Mouse (Mus musculus) MEL (cell line): ENCODE data around the gene Zdhhc8. TPM values are rescaled to one million over a fixed set of nuclear protein-coding genes. Genes with fewer than 3 reads are reported as not detected.

ENCODE experiments used
- DNase-seq: peaks from one replicate; pipeline ENCODE4 v3.0.0; 2011; ENCODE audit warnings: low read depth, low spot score
- H3K27ac ChIP-seq: 2 replicates; pipeline ENCODE4 v1.5.1; 2012; ENCODE audit warnings: low read depth, mild to moderate bottlenecking, control low read depth, low read length, moderate library complexity; ENCODE audit not compliant: control insufficient read depth
- H3K27me3 ChIP-seq, 2 experiments: fragments of 150-350 bp in 1 of 2; sonication (generic) in 1 of 2; 2 replicates each; pipeline ENCODE4 v1.6.1; 2012; ENCODE audit warnings: low read length in 2 of 2, mild to moderate bottlenecking in 2 of 2, improper control_type of control experiment in 1 of 2, moderate library complexity in 1 of 2; ENCODE audit not compliant: insufficient read depth in 2 of 2, control insufficient read depth in 1 of 2
- H3K36me3 ChIP-seq, 2 experiments: 2 replicates each; pipeline ENCODE4 v1.6.1; 2012 to 2014; ENCODE audit warnings: low read length in 2 of 2, improper control_type of control experiment in 1 of 2, inconsistent platforms in 1 of 2, mild to moderate bottlenecking in 1 of 2; ENCODE audit not compliant: insufficient read depth in 2 of 2, control insufficient read depth in 1 of 2
- H3K4me1 ChIP-seq, 2 experiments: fragments of 150-350 bp in 1 of 2; sonication (generic) in 1 of 2; 2 replicates each; pipeline ENCODE4 v1.6.1; 2012; ENCODE audit warnings: low read length in 2 of 2, improper control_type of control experiment in 1 of 2, mild to moderate bottlenecking in 1 of 2; ENCODE audit not compliant: insufficient read depth in 2 of 2, control insufficient read depth in 1 of 2
- H3K4me3 ChIP-seq, 2 experiments: fragments of 150-350 bp in 1 of 2; sonication (generic) in 1 of 2; 2 replicates each; pipeline ENCODE4 v1.5.1; 2012; ENCODE audit warnings: low read depth in 2 of 2, low read length in 2 of 2, mild to moderate bottlenecking in 2 of 2, moderate library complexity in 2 of 2, control low read depth in 1 of 2, improper control_type of control experiment in 1 of 2; ENCODE audit not compliant: control insufficient read depth in 1 of 2, insufficient read depth in 1 of 2
- H3K79me2 ChIP-seq: 2 replicates; pipeline ENCODE4 v1.6.1; 2012; ENCODE audit warnings: mild to moderate bottlenecking, low read length, moderate library complexity; ENCODE audit not compliant: control insufficient read depth, poor library complexity, insufficient read depth
- H3K9ac ChIP-seq: 2 replicates; pipeline ENCODE4 v1.6.1; 2012; ENCODE audit warnings: low read depth, mild to moderate bottlenecking, control low read depth, low read length, moderate library complexity; ENCODE audit not compliant: control insufficient read depth, poor library complexity, severe bottlenecking
- H3K9me3 ChIP-seq: fragments of 150-350 bp; sonication (generic); replicated peaks from 2 replicates; pipeline ENCODE4 v1.6.1; 2012; ENCODE audit warnings: mild to moderate bottlenecking, low read length, improper control_type of control experiment, moderate library complexity; ENCODE audit not compliant: insufficient read depth
- CHD2 ChIP-seq: IDR thresholded peaks from 2 replicates; pipeline ENCODE4 v1.6.1; 2011; ENCODE audit warnings: low read length, improper control_type of control experiment
- CTCF ChIP-seq, 3 experiments: IDR thresholded peaks in 2 of 3; conservative IDR thresholded peaks in 1 of 3; 2 replicates each; pipeline ENCODE4 v1.5.1; 2011 to 2012; ENCODE audit warnings: low read length in 3 of 3, low read depth in 2 of 3, mild to moderate bottlenecking in 2 of 3, improper control_type of control experiment in 1 of 3, inconsistent platforms in 1 of 3, mixed read lengths in 1 of 3, moderate library complexity in 1 of 3; ENCODE audit not compliant: control insufficient read depth in 1 of 3, insufficient read depth in 1 of 3, poor library complexity in 1 of 3, severe bottlenecking in 1 of 3
- E2F4 ChIP-seq: IDR thresholded peaks from 2 replicates; pipeline ENCODE4 v1.6.1; 2011; ENCODE audit warnings: low read depth, low read length, improper control_type of control experiment, borderline replicate concordance
- ELF1 ChIP-seq: IDR thresholded peaks from 2 replicates; pipeline ENCODE4 v1.6.1; 2014; ENCODE audit warnings: low read depth, mild to moderate bottlenecking, inconsistent platforms, low read length, improper control_type of control experiment, moderate library complexity
- EP300 ChIP-seq, 2 experiments: IDR thresholded peaks; 2 replicates each; pipeline ENCODE4 v1.6.1; 2011; ENCODE audit warnings: improper control_type of control experiment in 2 of 2, low read length in 2 of 2, low read depth in 1 of 2, mild to moderate bottlenecking in 1 of 2
- GABPA ChIP-seq: IDR thresholded peaks from 2 replicates; pipeline ENCODE4 v1.6.1; 2012; ENCODE audit warnings: low read depth, mild to moderate bottlenecking, inconsistent platforms, low read length, improper control_type of control experiment, moderate library complexity
- GATA1 ChIP-seq: IDR thresholded peaks from 2 replicates; pipeline ENCODE4 v1.6.1; 2011; ENCODE audit warnings: low read depth, low read length, improper control_type of control experiment
- JUND ChIP-seq: IDR thresholded peaks from 2 replicates; pipeline ENCODE4 v1.6.1; 2011; ENCODE audit warnings: low read depth, mild to moderate bottlenecking, improper control_type of control experiment, low read length
- MAFK ChIP-seq: IDR thresholded peaks from 2 replicates; pipeline ENCODE4 v1.6.1; 2011; ENCODE audit warnings: low read depth, mild to moderate bottlenecking, low read length, improper control_type of control experiment, borderline replicate concordance
- MEF2A ChIP-seq: IDR thresholded peaks from 2 replicates; pipeline ENCODE4 v1.6.1; 2014; ENCODE audit warnings: low read depth, mild to moderate bottlenecking, inconsistent platforms, low read length, improper control_type of control experiment; ENCODE audit not compliant: poor library complexity, insufficient replicate concordance, severe bottlenecking; ENCODE audit errors: extremely low read depth
- MXI1 ChIP-seq: IDR thresholded peaks from 2 replicates; pipeline ENCODE4 v1.6.1; 2011; ENCODE audit warnings: mild to moderate bottlenecking, low read depth, low read length, improper control_type of control experiment
- NELFE ChIP-seq: IDR thresholded peaks from 2 replicates; pipeline ENCODE4 v1.6.1; 2011; ENCODE audit warnings: low read depth, low read length, improper control_type of control experiment
- NRF1 ChIP-seq: IDR thresholded peaks from 2 replicates; pipeline ENCODE4 v1.6.1; 2014; ENCODE audit warnings: low read depth, mild to moderate bottlenecking, inconsistent platforms, low read length, improper control_type of control experiment, moderate library complexity; ENCODE audit not compliant: poor library complexity, insufficient read depth, severe bottlenecking
- POLR2A ChIP-seq, 2 experiments: IDR thresholded peaks; 2 replicates each; pipeline ENCODE4 v1.6.1; 2011 to 2012; ENCODE audit warnings: low read length in 2 of 2, mild to moderate bottlenecking in 2 of 2, control low read depth in 1 of 2, improper control_type of control experiment in 1 of 2, low read depth in 1 of 2, moderate library complexity in 1 of 2; ENCODE audit not compliant: control insufficient read depth in 1 of 2, insufficient read depth in 1 of 2, poor library complexity in 1 of 2
- POLR2AphosphoS5 ChIP-seq: IDR thresholded peaks from 2 replicates; pipeline ENCODE4 v1.6.1; 2012; ENCODE audit warnings: low read depth, borderline replicate concordance, mild to moderate bottlenecking, inconsistent platforms, low read length, moderate library complexity, mixed read lengths
- RAD21 ChIP-seq: IDR thresholded peaks from 2 replicates; pipeline ENCODE4 v1.6.1; 2011; ENCODE audit warnings: mild to moderate bottlenecking, low read depth, low read length, improper control_type of control experiment
- RCOR1 ChIP-seq: IDR thresholded peaks from 2 replicates; pipeline ENCODE4 v1.6.1; 2012; ENCODE audit warnings: low read depth, mild to moderate bottlenecking, inconsistent platforms, low read length, improper control_type of control experiment
- TAL1 ChIP-seq: IDR thresholded peaks from 2 replicates; pipeline ENCODE4 v1.6.1; 2012; ENCODE audit warnings: mild to moderate bottlenecking, inconsistent platforms, low read length, moderate library complexity, mixed read lengths
- UBTF ChIP-seq: IDR thresholded peaks from 2 replicates; pipeline ENCODE4 v1.6.1; 2012; ENCODE audit warnings: low read depth, mild to moderate bottlenecking, inconsistent platforms, low read length, improper control_type of control experiment, moderate library complexity, borderline replicate concordance; ENCODE audit not compliant: insufficient read depth
- ZC3H11A ChIP-seq: IDR thresholded peaks from 2 replicates; pipeline ENCODE4 v1.6.1; 2012; ENCODE audit warnings: low read depth, mild to moderate bottlenecking, inconsistent platforms, low read length, improper control_type of control experiment
- ZMIZ1 ChIP-seq: IDR thresholded peaks from 2 replicates; pipeline ENCODE4 v1.6.1; 2012; ENCODE audit warnings: low read depth, mild to moderate bottlenecking, inconsistent platforms, low read length, improper control_type of control experiment, moderate library complexity
- polyA plus RNA-seq, 2 experiments: library from polyadenylated mRNA; stranded (reverse) in 1 of 2; unstranded in 1 of 2; fragments of >175 nt in 1 of 2; fragments of >200 nt in 1 of 2; gene quantifications; 2 replicates each; pipeline versions ENCODE4 v1.2.1 to v1.2.4; 2012; ENCODE audit warnings: low replicate concordance in 2 of 2, low read depth in 1 of 2; ENCODE audit not compliant: insufficient read length in 2 of 2, insufficient read depth in 1 of 2, missing spikeins in 1 of 2
- total RNA-seq: library from RNA; depleted of rRNA; stranded (reverse); fragments of 300-350 nt; gene quantifications from 2 replicates; pipeline ENCODE4 v1.2.3, GENCODE M21; 2012

Zdhhc8 gene
- total and polyA plus RNA-seq, 3 experiments: 9.6 to 33.2 TPM; not detected in 1

DNA sequence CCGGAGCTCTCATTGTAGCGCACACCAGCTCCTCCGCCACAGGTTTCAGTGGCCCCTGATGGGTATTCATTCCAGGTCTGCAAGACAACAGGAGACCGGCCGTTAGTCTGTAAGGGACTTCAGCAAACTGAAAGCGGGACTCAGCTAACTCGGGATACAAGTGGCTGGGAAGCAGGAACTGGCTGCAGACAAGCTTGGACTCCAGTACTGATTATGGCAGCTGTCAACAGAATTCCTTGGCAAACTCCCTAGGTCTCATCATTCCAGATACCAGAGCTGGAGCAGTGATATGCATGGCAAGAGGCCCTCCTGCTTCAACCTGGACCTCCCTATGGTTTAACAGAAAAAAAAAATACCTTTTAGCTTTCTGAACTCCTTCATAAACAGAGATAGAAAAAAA lies 20.1 kb downstream of the Zdhhc8 start:
- Histone ChIP-seq H3K27me3 (no peaks in the 10 kb centered on the region), H3K36me3 (no peaks in the 10 kb centered on the region; a peak in 1 of 4 replicates), H3K4me3 (no peak overlapping the region), H3K4me1 (peaks cover 0 to 5% of the 10 kb centered on the region in 2 experiments; a peak in 1 of 4 replicates), H3K9ac (no peak overlapping the region), H3K27ac (no peak overlapping the region), H3K9me3 (no peaks in the 10 kb centered on the region), H3K79me2 (no peaks in the 10 kb centered on the region)
- DNase-seq: no peak
- TF ChIP-seq UBTF (no peak), CTCF (IDR thresholded peaks at IDR 0.05 in 2 of 3, conservative IDR thresholded peaks at IDR 0.05 in 1 of 3; ENCODE audit: control insufficient read depth in 1 of 3, insufficient read depth in 1 of 3, low read depth in 2 of 3, low read length in 3 of 3, poor library complexity in 1 of 3, severe bottlenecking in 1 of 3) (no peak), ZMIZ1 (no peak), ELF1 (no peak), NELFE (no peak), CHD2 (no peak), MEF2A (no peak), MXI1 (no peak), TAL1 (no peak), RAD21 (no peak), POLR2A (IDR thresholded peaks at IDR 0.05; ENCODE audit: control insufficient read depth in 1 of 2, insufficient read depth in 1 of 2, low read depth in 1 of 2, low read length in 2 of 2, poor library complexity in 1 of 2) (no peak), RCOR1 (no peak), JUND (no peak), E2F4 (no peak), GABPA (no peak), NRF1 (no peak), ZC3H11A (no peak), GATA1 (no peak), EP300 (IDR thresholded peaks at IDR 0.05; ENCODE audit: low read depth in 1 of 2, low read length in 2 of 2) (no peak), MAFK (no peak)

DNA sequence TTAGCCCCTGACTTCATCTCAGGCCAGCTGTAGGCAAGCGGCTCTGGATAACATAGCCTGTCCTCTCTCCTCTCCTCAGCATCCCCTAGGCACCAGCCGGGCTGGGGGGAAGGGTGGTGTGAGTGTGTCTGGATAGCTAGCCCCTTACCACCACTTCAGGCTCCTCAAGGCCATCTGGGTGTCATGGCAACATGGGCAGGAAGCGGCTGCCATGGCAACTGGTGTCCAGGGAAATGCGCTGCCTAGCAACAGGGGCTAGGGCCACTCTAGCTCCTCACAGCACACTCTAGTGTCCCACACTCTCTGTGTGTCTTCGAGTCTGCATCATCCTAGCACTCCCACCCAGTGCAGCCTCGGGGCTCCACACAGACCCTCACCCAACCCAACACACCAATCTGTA lies 21.2 kb downstream of the Zdhhc8 start:
- DNase-seq: no peak
- H3K4me1 ChIP-seq: peaks cover 0 to 5% of the 10 kb centered on the region in 2 experiments; a peak in 1 of 4 replicates
- no peak overlapping the region for H3K9ac ChIP-seq
- no peaks in the 10 kb centered on the region for H3K27me3 ChIP-seq
- H3K9me3 ChIP-seq: no peaks in the 10 kb centered on the region
- no peaks in the 10 kb centered on the region for H3K79me2 ChIP-seq
- no peak overlapping the region for H3K4me3 ChIP-seq
- peak; percentile 30; the same call in 1 of the 2 replicates for TF ChIP-seq POLR2AphosphoS5
- TF ChIP-seq MAFK: no peak
- no peak overlapping the region for H3K27ac ChIP-seq
- no peaks in the 10 kb centered on the region; a peak in 1 of 4 replicates for H3K36me3 ChIP-seq
